Mouse (Mus musculus) midbrain, embryonic 11.5 days (tissue): ENCODE data around the gene Sirpa. TPM values are rescaled to one million over a fixed set of nuclear protein-coding genes. Genes with fewer than 3 reads are reported as not detected.

Experiments
- ATAC-seq: fragments of 200-750 bp; cut with Nextera tagmentation; 2 replicates; pipeline ENCODE4 v1.8.0; 2017; ENCODE audit warnings: moderate TSS enrichment, moderate library complexity; ENCODE audit not compliant: low FRiP score
- DNase-seq: peaks from one replicate; pipeline ENCODE4 v3.0.0; 2015; ENCODE audit warnings: low spot score; ENCODE audit errors: missing footprints
- H3K27ac ChIP-seq: fragments of 300-500 bp; sonication (generic); 2 replicates; pipeline ENCODE4 v1.5.1; 2014; ENCODE audit warnings: low read depth, low read length
- H3K27me3 ChIP-seq: fragments of 300-500 bp; sonication (generic); 2 replicates; pipeline ENCODE4 v1.6.1; 2014; ENCODE audit warnings: mild to moderate bottlenecking, low read length, moderate library complexity, mixed read lengths; ENCODE audit not compliant: control insufficient read depth, insufficient read depth
- H3K36me3 ChIP-seq: fragments of 300-500 bp; sonication (generic); 2 replicates; pipeline ENCODE4 v1.6.1; 2014; ENCODE audit warnings: mild to moderate bottlenecking, low read length, moderate library complexity, mixed read lengths; ENCODE audit not compliant: control insufficient read depth, insufficient read depth
- H3K4me1 ChIP-seq: fragments of 300-500 bp; sonication (generic); 2 replicates; pipeline ENCODE4 v1.6.1; 2014; ENCODE audit warnings: low read length; ENCODE audit not compliant: control insufficient read depth, insufficient read depth
- H3K4me2 ChIP-seq: fragments of 300-500 bp; sonication (generic); 2 replicates; pipeline ENCODE4 v1.6.1; 2014; ENCODE audit warnings: mild to moderate bottlenecking, moderate library complexity
- H3K4me3 ChIP-seq: fragments of 300-500 bp; sonication (generic); 2 replicates; pipeline ENCODE4 v1.5.1; 2014; ENCODE audit warnings: low read depth, low read length
- H3K9ac ChIP-seq: fragments of 300-500 bp; sonication (generic); 2 replicates; pipeline ENCODE4 v1.6.1; 2014; ENCODE audit warnings: low read length
- H3K9me3 ChIP-seq: fragments of 300-500 bp; sonication (generic); 2 replicates; pipeline ENCODE4 v1.6.1; 2016; ENCODE audit warnings: low read length; ENCODE audit not compliant: control insufficient read depth
- WGBS: fragments of 180-500 bp; shearing (Covaris S2); extraction: QIAGEN DNeasy Blood & Tissue Kit; methylation state at CpG from one replicate; pipeline ENCODE4 v1.1.7; 2014; 5-methylcytosine and 5-hydroxymethylcytosine counted together
- polyA plus RNA-seq: library from polyadenylated mRNA; unstranded; fragments of >200 nt; fragmentation: Nextera tagmentation; extraction: Ambion mirVana; gene quantifications from 2 replicates; pipeline ENCODE4 v1.2.1, GENCODE M21; 2014

Gene Sirpa
- polyA plus RNA-seq, 1 experiment from 2014 or later, result 17.9 TPM

DNA sequence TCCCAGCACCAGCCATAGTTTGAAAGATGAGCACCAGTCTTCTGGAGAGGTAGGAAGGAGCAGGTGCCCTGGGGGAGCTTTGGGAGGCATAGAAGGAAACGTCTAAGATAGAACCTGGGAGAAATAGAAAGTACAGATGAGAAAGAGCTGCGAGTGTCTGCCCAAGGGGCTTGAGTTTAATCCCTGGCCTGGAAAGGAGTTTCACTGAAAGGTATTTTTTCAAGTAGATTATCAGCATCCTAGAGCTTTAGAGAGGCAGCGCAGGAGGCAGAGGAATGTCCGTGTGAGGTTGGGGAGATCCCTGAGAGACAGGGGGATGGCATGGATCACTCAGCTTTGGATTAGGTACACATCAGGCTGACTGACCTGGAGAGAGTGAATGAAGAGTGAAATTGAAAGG, 79.3 kb downstream of the Sirpa start:
- Histone ChIP-seq H3K9ac (no peak overlapping the region), H3K4me3 (no peak overlapping the region), H3K4me1 (no peaks in the 10 kb centered on the region), H3K27me3 (no peaks in the 10 kb centered on the region), H3K4me2 (no peak overlapping the region), H3K27ac (no peak overlapping the region), H3K36me3 (no peaks in the 10 kb centered on the region), H3K9me3 (no peaks in the 10 kb centered on the region)
- 76% methylated on average over 4 of the region's 4 CpGs for WGBS
- DNase-seq (no peak), ATAC-seq (no peak)

DNA sequence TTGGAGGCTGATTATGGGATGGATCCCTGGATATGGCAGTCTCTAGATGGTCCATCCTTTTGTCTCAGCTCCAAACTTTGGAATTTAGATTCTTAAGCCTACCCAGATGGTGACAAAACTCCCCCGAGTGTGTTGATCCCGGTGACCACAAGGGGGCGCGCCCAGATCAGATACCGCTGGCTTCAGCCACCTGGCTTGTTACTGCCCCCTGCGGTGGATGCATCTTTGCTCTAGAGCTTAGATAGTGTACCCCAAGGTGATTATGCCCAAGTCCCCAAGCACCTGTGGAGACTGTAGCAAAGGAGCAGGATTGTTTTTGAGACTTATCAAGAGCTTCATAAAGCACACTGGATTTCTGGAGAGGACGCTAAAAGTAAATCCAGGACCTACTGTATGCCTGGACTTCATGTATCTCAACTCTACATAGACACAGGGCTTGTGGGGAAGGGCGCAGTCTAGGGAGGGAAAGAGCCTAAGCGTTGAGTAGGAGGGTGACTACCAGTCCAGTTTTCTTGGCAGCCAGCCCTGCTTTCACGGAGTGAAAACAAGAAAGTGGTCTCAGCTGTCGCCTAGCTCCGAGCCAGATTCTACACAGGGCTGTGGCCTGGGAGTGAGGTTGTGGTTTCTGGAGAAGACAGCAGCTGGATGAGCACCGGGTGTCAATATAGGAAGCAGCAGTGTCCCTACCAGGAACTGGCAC, 82.5 kb downstream of the Sirpa start:
- 38% methylated on average over 13 of the region's 13 CpGs for WGBS
- Histone ChIP-seq H3K4me3 (no peak overlapping the region), H3K36me3 (no peaks in the 10 kb centered on the region), H3K27me3 (no peaks in the 10 kb centered on the region), H3K9ac (no peak overlapping the region), H3K27ac (no peak overlapping the region), H3K9me3 (no peaks in the 10 kb centered on the region), H3K4me2 (no peak overlapping the region), H3K4me1 (peaks cover 6% of the 10 kb centered on the region)
- ATAC-seq (0 out of 2 replicates have a peak, but pooled peaks have one; percentile 50), DNase-seq (peak; percentile 96)

DNA sequence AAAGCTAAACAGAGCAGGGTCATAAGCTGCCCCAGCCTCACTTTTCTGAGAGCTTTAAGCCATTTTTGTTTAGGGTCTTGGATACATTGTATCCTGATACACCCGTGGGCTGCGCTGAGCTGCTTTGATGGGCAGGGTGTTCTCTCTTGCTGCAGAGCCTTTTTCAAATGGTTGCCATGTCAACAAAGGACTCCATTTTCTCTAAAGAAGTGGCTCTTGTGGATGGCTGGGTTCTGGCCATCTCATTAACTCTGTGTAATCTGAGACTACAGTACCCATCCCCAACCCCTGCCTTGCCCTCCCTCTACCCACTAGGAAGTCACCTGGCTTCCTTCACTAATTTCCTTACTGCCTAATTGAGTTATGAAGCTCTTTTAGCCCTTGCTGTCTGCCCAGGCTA, 85.0 kb downstream of the Sirpa start:
- ATAC-seq (peak; percentile 70), DNase-seq (peak; percentile 83)
- H3K9me3 ChIP-seq, result no peaks in the 10 kb centered on the region
- no peaks in the 10 kb centered on the region for H3K27me3 ChIP-seq
- WGBS, result 29% methylated on average over 2 of the region's 2 CpGs
- H3K36me3 ChIP-seq, result no peaks in the 10 kb centered on the region
- no peak overlapping the region for H3K4me3 ChIP-seq
- no peak overlapping the region for H3K4me2 ChIP-seq
- H3K27ac ChIP-seq, result no peak overlapping the region
- H3K9ac ChIP-seq, result 0 out of 2 replicates have a peak overlapping the region, but pooled peaks have one; percentile 4
- H3K4me1 ChIP-seq, result peaks cover 6% of the 10 kb centered on the region

DNA sequence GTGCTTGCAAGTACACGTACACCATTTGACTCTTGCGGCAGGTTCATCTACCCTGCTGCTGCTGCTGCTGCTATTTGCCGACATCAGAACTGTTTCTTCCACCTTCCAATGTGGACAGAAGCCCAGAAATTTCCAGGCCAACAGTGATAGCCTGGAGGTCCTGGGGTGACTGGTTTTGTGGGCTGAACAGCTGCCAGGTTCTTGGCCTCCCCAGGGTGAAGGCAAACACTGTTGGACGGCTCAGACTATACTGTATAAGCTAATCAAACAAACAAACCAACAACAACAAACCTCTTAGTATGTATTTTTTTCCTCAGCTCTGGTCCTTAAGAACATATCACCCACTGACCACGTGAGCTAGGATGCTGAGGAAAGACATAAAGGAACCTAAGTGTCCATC, 86.4 kb downstream of the Sirpa start:
- Histone ChIP-seq H3K27me3 (no peaks in the 10 kb centered on the region), H3K27ac (no peak overlapping the region), H3K4me3 (no peak overlapping the region), H3K9me3 (no peaks in the 10 kb centered on the region), H3K9ac (no peak overlapping the region), H3K36me3 (no peaks in the 10 kb centered on the region), H3K4me2 (no peak overlapping the region), H3K4me1 (peaks cover 6% of the 10 kb centered on the region)
- DNase-seq (no peak), ATAC-seq (no peak)
- WGBS, result 87% methylated on average over 5 of the region's 5 CpGs

DNA sequence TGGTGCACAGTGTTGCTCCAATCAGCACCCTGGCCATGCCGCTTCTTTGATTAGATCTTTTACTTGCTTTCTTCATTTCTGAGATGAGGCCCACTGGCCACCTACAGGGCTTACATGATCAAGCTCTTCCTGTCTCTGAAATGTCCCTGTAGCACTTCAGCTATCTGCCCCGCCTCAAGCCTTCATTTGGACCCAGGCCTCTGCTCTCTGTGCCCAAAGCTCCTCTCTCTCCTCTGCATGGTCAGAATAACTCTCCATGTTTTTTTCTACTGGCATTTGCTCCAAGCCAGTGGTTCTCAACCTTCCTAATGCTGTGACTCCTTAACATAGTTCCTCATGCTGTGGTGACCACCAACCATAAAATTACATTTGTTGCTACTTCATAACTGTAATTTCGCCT, 87.6 kb downstream of the Sirpa start:
- no peak for ATAC-seq
- WGBS, result 82% methylated on average over 3 of the region's 3 CpGs
- DNase-seq, result no peak

More for the DNA sequence above, 87.6 kb downstream of the Sirpa start:
- no peak overlapping the region for H3K4me3 ChIP-seq
- peaks cover 6% of the 10 kb centered on the region for H3K4me1 ChIP-seq
- no peaks in the 10 kb centered on the region for H3K9me3 ChIP-seq
- H3K27me3 ChIP-seq, result no peaks in the 10 kb centered on the region
- no peak overlapping the region for H3K9ac ChIP-seq
- no peak overlapping the region for H3K27ac ChIP-seq
- no peak overlapping the region for H3K4me2 ChIP-seq
- H3K36me3 ChIP-seq, result no peaks in the 10 kb centered on the region

Other genes with a start within 250 kb of the Sirpa start
- gene Il1b, start 221.7 kb upstream of the Sirpa start, polyA plus RNA-seq, result 0.11 TPM in 1 of 2 replicates, not detected in the other
- 0.10 TPM in 1 of 2 replicates, not detected in the other for gene F830045P16Rik, start 56.2 kb upstream of the Sirpa start, polyA plus RNA-seq
- gene Pdyn, start 107.0 kb downstream of the Sirpa start, polyA plus RNA-seq, result 0.89 and 1.4 TPM in 2 replicates
- gene Stk35, start 207.7 kb downstream of the Sirpa start, polyA plus RNA-seq, result 14.3 and 14.6 TPM in 2 replicates